Mouse (Mus musculus): Measurements from ENCODE around the gene Senp1.

Senp1 gene

DNA sequence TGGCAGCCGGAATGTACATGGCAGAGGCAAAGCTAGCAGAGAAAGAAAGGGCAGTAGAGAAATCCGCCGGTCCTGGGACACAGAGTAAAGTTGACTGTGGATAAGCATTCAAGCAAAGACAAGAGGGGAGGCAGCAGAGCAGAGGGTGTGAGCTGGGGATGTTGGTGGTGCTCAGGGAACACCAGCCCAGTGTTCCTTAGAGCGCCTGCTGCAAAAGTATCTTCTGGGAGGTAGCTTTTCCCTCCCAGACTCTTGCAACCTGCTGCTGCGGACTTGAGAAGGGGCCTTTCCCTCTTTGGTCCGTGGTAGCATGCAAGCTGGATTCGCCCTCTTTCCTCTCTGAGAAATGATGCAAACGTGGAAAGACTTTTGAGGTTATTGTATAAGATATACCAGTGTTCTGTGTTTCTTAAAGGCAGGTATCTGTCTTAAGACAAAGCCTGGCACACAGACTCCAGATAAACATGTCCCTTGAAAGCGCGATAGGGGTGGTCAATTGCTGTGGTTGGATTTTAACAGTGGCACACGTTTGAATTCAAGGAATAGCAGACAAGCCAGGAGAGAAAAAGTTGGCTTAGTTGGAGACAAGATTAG, 14.3 kb upstream of the Senp1 start:
- DNase-seq (ENCODE audit: low spot score in 2 of 2): no peak

DNA sequence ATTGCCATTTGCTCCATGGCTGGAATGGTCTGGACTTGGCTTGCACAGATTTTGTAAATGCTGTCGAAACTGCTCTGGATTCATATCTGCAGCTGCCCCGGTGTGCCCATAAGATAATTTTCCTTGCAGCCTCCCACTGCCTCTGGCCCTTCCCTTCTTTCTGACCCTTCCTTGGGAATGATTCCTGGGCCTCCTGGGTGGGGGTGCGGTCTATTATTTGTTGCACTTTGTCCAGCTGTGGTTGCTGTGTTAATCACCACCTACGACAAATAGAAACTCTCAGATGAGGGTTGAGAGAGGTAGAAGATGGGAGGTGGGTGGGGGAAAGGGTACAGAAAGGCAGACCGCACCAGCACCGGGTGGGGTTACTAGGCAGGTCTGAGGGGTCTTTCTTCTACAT, 13.7 kb upstream of the Senp1 start:
- no peak for DNase-seq (ENCODE audit: low spot score in 2 of 2)

DNA sequence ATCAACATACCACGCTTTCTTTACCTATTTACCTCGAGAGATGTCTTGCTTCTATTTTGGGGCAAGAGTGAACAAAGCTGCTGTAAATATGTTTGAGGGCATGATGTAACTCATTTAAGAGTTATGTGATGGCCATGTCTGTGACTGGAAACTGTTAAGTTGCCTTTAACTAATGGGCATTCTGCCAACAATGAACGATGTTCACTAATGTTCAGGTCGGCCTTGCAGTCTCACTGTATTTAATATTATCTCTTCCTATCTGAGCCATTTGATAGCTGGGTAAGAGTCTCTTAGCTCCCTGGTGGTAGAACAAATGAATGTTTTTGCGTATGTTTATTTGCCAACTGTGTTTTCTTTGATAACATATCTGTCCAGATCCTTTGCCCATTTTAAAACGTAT, 13.0 kb upstream of the Senp1 start:
- DNase-seq (ENCODE audit: low spot score in 2 of 2): no peak

DNA sequence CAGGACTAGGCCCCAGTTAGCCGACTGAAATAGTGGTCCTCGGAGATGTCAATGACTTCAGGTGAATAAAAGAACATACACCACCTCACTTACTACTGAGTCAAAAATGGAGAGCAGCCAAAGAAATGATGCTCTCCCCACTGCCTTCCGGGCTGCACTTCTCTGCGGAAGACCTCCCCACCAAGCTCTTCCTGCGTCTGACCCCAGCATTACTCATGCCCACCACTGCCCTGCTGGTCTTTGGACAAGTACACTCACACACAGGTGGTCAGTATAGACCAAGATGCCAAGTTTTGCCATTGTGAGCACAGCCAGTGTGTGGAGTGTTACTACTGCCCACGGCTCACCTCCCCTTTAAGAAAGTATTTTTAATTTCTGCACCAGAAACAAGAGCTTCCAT, 8.9 kb upstream of the Senp1 start:
- DNase-seq (ENCODE audit: low spot score in 2 of 2): no peak

DNA sequence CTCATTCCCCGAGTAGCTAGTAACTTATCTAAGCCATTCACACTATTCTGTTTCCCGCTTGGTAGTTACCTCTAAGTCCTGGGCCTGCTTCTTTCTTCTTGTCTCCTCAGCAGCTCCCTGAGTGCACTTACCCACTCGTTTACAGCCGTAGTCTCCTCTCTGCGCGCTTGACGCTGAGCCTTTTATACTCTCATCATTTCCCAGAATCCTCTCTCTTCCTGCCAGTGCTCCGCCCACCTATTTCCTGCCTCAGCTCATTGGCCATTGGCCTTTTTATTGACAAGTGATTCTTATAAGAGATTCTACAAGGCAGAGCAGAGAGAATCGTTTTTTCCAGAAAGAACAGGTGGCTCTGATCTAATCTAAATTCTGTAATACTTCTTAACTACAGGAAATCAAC, 5.0 kb upstream of the Senp1 start:
- DNase-seq (ENCODE audit: low spot score in 2 of 2): no peak

DNA sequence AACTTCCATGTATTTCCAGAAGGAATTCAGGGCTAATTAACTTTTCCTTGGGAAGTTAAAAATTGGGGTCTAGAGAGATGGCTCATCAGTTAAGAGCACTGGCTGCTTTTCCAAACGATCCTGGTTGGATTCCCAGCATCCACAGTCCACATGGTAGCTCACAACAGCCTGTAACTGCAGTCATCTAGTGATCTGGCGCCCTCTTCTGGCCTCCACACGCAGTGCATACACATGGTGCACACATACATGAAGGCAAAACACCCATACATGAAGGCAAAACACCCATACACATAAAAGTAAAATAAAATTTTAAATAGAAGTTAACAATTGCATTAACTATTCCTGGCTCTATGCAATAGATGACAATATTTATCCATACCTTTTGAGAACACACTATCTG, 3.4 kb upstream of the Senp1 start:
- DNase-seq (ENCODE audit: low spot score in 2 of 2): no peak

DNA sequence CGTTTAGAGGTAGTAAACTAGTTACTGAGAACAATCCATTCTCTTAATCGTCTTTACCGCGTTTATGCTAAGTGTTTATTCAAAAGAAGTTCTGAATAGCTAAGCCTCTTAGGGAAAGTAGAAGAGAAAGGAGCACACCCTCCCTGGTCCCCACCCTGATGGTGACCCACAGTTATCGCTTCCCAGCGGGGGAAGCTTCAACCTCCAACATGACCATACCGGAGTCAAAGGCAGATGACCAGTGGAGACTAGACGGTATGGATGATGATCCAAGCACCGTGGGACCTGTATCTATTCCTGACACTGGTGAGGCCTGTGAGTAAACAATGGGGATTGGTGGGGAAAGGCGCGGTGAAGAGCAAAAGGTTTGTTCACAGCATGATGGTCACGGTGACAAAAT, 1.4 kb upstream of the Senp1 start:
- no peak for DNase-seq (ENCODE audit: low spot score in 2 of 2)

DNA sequence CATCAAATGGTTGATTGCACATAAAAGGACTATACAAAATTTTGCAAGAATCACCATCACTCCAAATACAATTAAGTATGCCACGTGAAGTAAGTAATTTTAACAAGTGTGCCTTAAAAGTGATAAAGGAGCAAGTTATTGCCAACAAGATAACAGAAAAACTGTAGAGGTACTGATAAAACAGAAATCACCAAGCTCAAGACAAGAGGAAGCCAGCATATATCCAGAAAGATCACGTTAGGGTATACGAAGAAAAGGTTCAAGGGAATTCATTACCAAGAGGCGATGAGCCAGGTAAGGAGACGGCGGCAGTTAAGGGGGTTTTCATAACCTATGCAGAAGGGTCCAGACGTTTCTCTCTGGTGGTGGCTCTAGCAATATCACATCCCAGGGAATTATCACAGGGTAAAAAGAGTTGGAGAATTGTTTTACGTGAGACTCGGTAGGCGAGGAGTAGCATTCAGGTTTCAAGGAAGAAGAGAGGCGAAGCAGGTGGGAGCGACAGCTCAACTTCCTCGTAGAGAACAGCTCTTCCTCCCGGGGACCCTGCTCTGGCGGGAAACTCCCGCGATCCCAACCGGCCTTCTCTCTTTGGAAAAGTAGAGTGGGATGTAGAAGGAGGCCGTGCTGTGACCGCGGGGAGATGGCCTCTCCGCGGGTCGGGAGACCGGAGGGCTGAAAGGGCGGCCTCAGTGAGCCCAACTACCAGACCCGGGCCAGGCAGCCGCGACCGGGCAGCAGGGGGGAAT, 998 bp downstream of the Senp1 start, which contains the start of gene Pfkm:
Gene Pfkm (plus strand): TSS at position 218 of the 749 bp plus-strand sequence.
- peak in 1 of 2 experiments; percentile 34 for DNase-seq (ENCODE audit: low spot score in 2 of 2)

DNA sequence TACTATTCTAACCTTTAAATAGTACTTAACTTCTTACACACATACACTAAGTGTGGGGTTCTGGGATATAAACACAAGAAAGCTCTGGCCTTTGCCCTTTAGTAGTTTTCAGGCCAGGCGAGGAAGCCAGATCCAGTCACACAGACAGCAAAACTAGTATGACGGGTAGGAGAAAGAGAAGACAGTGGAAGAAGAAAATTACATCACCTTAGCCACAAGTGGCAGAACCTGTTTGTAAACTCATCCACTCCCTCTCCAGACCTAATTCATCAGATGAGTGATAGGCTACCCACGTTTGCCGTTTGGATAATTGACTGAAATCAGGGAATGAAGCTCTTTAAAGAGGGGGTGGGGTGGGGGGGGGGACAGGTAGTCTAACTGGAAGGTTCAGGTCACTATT, 1.7 kb downstream of the Senp1 start:
- no peak for DNase-seq (ENCODE audit: low spot score in 2 of 2)

DNA sequence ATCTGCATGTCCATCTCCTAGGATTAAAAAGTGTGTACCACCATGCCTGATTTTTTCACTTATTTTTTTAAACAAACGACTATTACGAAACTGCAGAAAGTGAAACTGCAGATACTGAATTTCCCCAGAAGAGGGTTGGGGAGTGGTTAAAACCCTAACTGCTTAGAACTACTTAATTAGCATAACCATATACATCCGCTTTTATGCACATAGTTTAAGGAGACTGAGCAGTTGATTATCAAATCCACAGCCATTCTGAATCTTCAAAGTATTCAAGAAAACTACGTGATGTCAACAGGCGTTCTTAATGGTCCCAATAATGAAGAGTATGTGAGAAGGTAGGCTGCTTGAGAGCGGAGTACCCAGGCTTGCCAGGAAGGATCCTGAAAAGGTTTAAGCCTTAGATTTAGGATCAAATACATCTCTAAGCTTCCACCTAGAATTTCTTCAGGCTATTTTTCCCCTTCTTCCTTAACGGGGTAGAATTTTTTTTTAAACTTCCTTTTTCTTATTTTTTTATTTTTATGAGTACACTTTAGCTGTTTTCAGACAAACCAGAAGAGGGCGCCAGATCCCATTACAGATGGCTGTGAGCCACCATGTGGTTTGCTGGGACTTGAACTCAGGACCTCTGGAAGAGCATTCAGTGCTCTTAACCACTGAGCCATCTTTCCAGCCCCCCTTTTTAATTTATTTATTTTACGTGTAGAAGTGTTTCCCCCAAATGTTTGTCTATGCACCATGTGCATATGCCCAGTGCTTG, 3.9 kb downstream of the Senp1 start:
- no peak for DNase-seq (ENCODE audit: low spot score in 2 of 2)

DNA sequence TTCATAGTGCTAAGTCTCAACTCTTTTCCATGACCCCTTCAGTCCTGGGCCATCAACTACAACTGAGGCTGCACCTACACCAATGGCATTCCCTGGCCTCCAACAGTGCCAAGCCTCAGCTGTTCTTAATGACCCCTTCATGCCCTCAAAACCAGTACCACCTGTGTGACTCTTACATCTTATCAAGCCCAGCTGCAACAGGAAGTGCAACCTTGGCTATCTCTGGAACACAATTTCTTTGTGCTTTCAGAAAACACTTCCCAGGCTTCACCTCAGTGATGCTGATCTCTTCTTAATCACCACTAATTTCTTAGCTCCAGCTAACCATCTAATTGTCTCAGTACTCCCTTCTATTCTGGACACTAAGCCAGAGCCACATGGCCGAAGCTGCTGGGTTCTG, 4.7 kb downstream of the Senp1 start:
- no peak for DNase-seq (ENCODE audit: low spot score in 2 of 2)

DNA sequence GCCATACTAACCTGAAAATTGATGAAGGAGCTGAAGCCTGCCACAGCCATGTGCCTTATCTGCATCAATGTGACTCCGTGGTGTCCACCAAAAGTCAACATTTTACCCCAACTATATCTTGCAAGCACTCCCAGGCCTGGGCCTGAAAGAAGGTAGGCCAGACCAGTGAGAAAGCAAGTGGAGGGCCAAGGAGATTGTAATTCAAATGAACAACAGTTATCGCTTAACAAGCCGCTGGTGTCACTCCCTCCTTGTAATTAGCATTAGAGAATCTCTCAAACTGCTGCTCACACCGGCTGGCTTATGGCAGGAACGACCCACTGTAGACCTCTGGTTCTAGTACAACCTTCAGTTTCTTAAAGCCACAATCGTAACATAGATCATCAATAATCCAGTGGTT, 16.6 kb downstream of the Senp1 start:
- DNase-seq (ENCODE audit: low spot score in 2 of 2): no peak

DNA sequence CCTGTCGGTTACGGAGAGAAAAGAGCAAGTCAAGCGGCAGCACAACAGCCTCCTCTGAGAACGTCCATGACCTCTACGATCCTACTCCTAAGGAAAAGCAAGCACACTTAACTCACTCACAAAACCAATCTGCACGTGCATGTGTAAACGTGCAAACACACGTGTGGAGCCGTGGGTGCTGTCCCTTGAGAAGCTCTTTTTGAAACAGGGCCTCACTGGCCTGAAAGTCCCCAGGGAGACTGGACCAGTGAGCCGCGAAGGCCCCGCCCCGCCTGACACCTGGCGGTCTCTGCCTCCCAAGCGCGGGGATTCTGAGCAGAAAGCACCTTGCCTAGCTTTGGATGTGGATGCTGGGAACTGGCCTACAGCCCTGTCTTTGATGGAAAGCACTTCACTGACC, 18.5 kb downstream of the Senp1 start:
- DNase-seq (ENCODE audit: low spot score in 2 of 2): no peak

DNA sequence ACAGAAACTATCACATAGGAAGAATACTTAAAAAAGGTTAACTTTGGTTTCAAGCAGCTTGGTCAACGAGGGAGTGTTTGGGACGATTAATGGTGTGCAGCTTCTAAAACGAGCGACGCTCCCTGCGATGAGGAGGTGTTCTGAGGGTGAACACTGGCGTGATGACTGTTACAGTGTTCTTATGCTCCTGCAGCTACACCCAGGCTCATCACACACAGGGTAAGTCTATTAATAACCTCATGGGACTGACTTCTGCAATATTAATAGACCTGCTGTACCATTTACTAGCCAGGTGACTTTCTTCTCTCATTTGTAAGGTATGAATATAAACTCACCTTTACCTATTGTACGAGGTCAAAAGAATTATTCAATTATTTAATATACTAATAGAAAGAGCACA, 19.0 kb downstream of the Senp1 start:
- DNase-seq (ENCODE audit: low spot score in 2 of 2): no peak

DNA sequence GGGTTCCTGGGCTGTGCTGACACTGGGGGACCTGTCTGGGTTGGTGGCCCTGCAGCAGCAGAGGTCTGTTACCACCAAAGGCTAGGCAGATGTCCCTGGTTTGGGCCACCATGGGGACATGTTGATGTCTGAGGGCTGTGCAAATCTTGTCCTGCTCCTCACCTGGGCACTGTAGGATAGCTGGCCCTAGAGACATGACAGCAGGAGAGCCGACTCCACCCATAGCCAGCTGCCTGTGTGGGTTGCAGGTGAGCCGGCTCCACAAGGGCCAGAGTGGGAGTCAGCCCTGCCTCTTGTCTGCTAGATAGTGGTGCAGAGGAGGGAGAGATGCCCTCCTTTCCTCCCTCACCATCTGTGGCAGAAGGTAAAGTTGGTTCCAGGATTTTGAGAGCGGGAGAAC, 23.2 kb downstream of the Senp1 start:
- peak in 1 of 2 experiments; percentile 22 for DNase-seq (ENCODE audit: low spot score in 2 of 2)

DNA sequence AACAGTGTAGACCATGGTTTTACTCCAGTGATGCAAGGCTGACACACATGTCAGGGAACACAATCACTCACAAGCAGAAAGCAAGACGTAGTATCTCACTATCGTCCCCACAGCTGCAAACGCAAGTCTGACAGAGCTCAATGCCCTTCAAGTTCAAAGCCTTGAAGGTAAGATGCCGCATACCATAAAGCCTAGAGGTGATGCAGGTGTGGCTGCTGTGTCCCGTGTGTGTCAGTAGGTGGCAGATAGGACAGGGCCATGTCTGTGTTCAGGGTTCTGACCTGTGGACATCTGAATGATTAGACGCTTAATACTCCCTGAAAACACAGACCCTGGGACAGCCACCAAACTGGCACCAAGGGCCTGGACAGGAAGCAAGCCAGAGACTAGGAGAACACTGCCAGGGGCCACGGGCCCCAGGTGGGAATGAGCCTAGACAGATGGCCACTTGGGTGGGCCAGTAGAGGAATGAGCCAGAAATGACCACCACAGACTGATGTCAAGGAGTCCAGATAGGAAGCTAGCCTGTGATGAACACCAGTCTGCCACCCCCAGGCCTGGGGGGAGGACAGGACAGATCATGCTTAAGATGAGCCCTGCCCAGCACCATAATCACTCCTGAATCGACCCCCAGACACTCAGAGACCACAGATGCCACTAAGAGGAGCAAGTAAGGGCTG, 23.8 kb downstream of the Senp1 start:
- DNase-seq (ENCODE audit: low spot score in 2 of 2): no peak

DNA sequence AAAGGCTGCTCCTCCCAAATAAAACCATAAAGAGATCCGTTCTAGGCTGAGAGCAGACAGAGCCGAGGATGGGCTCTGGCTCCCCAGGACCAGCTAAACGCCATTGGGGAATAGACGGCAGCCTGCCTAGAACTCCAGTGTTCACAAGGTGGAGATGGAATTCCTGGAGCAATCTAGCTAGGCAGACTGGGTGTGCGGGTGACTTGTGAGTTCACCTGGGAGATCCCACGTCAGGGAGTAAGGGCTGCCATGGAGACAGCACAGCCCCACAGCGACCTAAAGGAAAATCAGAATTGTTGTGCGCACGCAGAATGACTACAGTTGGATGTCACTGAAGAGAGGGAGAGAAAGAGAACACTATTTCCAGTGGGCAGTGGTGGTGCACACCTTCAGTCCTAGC, 25.0 kb downstream of the Senp1 start:
- no peak for DNase-seq (ENCODE audit: low spot score in 2 of 2)

DNA sequence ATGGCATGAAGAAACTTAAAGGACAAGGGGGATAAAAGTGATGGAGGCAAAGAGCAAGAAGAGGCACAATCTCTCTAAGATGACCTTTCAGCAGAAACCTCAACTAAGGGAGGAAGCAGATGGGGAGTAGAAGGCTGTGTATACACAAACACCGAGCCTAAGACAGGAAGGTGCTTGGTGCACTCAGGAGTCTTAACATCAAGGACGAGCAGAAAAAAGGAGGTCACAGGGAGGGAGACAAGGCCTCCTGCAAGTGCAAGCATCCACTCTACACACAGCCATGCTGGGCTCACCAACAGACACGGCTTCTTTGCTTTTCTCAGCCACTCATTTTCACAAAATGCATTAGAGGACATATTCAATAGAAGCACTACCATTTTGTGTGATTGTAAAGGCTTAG, 26.1 kb downstream of the Senp1 start:
- DNase-seq (ENCODE audit: low spot score in 2 of 2): no peak

DNA sequence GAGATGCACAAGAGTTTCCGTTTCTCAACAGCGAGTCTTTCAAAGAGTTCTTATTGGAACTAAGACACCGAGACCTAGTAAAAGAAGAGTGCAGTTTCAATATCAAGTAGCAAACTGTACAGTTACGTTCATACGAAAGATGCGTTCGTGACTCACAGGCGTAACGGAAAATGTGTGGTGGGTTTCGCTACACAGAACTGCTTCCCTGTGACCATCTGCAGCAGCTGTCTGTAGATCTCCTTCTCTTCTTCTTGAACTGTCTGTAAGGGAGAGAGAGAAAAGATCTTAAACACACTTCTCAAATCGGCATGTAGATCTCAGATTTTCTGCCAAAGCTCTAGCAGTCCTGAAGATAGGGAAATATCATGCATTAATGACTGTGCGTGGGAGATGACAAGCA, 26.9 kb downstream of the Senp1 start:
- no peak for DNase-seq (ENCODE audit: low spot score in 2 of 2)

DNA sequence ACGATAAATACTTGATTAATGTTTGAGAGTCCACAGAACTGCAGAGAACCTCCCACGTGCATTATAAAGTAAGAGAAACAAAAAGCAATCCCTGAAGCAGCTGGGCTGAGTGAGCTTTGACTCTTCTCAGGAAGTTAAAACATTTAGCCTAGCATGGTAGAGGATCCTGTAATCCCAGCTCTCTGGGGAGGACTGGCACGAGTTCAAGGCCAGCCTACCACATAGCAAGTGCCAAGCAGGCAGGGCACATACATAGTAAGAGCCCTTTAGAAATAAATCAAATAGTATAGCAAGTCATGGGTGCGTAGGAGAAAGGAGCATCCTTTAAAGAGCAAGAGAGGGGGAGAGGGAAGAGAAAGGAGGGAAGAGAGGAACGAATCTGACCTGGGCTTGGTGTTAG, 27.7 kb downstream of the Senp1 start:
- no peak for DNase-seq (ENCODE audit: low spot score in 2 of 2)

DNA sequence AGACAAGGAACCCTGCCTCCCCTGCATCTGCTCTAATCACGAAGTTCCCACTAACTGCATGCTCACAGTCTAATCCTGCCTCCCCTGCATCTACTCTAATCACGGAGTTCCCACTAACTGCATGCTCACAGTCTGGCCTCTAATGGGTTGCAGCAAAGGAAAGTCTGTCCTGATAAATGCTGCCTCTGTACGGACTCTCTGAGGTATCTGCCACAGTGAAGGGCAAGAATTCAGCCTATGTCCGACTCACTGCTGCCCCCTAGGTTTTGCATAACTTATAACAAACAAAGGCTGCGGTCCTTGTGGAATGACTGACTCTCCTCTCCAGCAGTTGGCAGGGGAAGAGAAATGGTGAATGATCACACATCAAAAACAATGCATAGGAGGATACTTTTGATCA, 38.3 kb downstream of the Senp1 start:
- peak; percentile 25 to 27 for DNase-seq (ENCODE audit: low spot score in 2 of 2)

DNA sequence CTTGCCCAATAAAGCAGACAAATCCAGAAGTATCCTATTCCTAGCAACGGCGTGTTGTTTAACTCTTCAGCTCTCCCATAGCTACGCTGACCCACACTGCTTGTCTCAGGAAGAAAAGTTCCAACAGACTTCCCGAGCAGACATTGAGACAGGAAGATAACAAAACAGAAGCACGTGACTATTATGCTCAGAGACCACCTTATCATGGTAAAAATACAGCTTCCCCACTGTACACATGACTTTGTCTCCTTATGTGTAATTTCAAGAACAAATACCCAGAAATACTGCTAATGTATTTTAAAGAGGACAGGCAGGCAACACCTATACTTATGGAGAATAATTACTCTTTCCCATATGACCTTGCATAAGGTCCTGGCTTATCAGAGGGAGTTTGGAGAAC, 41.9 kb downstream of the Senp1 start:
- DNase-seq (ENCODE audit: low spot score in 2 of 2): no peak
